Mouse (Mus musculus) thymus, adult 2 months (tissue): Measurements from ENCODE around the gene Klf11.

ENCODE experiments used
- CTCF ChIP-seq: fragments of 200-500 bp; IDR thresholded peaks from 2 replicates; pipeline ENCODE4 v1.5.1; 2012; ENCODE audit warnings: mild to moderate bottlenecking, control low read depth, low read length, moderate library complexity, borderline replicate concordance; ENCODE audit not compliant: control insufficient read depth, poor library complexity, insufficient read depth; ENCODE audit errors: extremely low read depth
- POLR2A ChIP-seq: fragments of 200-500 bp; IDR thresholded peaks from 2 replicates; pipeline ENCODE4 v1.6.1; 2012; ENCODE audit warnings: mild to moderate bottlenecking, low read length, control low read depth, moderate library complexity; ENCODE audit not compliant: control insufficient read depth, poor library complexity, insufficient read depth; ENCODE audit errors: extremely low read depth

DNA sequence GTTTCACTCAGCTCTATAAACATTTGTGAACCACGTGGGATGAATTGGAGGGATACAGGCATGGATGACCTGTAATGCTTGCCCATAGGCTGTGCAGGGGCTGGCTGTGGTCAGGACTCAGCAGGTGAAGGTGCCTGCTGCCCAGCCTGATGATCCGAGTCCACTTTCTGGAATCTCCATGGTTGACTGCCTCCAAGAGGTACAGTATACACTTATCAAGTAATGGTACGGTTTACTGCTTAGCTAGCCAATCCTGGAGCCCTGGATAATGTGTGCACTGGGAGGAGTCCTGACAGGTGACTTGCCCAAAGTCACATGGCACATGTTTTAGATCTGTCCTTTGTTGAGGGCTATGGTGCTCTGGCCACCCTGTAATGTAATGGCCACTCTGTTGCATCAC is 39.3 kb downstream of the Klf11 start:
- TF ChIP-seq POLR2A (no peak), CTCF (no peak)
